Mouse (Mus musculus): ENCODE data around the gene Ap1g2. TPM values are rescaled to one million over a fixed set of nuclear protein-coding genes. Genes with fewer than 3 reads are reported as not detected.

Gene Ap1g2
- polyA plus RNA-seq, 1 experiment from 2014 or later = 5.4 TPM

DNA sequence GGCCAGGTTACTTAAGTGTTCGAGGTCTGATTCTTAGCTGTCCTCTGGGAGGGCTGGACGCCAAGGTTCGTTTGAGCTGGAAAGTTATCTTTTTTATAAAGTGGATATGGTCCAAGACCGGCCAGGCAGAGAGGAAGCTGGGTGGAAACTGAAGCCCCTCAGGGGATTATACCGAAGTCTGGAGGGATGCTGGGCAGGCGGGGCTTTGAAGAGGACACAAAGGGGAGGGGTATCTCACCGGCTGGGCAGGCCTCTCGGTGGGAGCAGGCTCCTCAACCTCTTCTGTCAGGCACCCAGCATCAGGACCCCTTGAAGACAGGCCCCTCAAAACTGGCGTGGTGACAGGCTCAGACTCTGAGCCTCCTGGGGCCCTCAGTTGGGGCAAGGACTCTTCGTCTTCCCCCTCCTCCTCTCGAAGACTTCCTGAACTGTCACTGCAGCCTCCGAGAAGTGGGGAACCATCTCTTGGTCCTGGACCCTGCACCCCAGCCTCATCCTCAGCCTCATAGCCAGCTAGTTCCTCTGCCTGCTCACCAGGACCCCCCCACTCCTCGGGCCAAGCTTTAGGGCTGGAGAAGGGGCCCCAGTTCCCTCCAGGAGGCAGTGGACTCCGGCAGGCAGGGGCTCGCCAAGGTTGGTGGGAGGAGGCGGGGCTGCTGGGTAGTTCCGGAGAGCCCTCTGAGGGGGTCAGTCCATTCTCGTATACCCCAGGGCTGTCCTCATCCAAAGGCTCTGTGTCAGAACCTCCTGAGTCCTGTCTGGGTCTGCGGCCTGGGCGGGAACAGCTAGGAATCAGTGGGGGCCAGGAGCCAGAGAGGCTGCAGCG, 2.9 kb upstream of the Ap1g2 start:
- H3K36me3 ChIP-seq (ENCODE audit: control insufficient read depth, insufficient read depth, low read length) = peaks cover 4% of the 10 kb centered on the region; the same call in 1 of the 2 replicates
- H3K9ac ChIP-seq (replicated peaks; ENCODE audit: low read depth, low read length) = peak overlapping the region; percentile 25; the same call in 1 of the 2 replicates
- no peak for ATAC-seq (ENCODE audit: low read depth)
- peaks cover 26% of the 10 kb centered on the region for H3K4me1 ChIP-seq (ENCODE audit: control insufficient read depth, insufficient read depth, low read length)
- H3K4me2 ChIP-seq (ENCODE audit: low read depth, low read length) = no peak overlapping the region; the same call in 1 of the 2 replicates
- peaks cover 3% of the 10 kb centered on the region; the same call in 1 of the 2 replicates for H3K27me3 ChIP-seq (ENCODE audit: control insufficient read depth, insufficient read depth, low read length)
- 15% methylated on average over 21 of the region's 21 CpGs for WGBS
- H3K27ac ChIP-seq (ENCODE audit: low read depth, low read length) = 0 out of 2 replicates have a peak overlapping the region, but pooled peaks have one; percentile 22
- no peaks in the 10 kb centered on the region for H3K9me3 ChIP-seq (ENCODE audit: control insufficient read depth, low read length)
- no peak overlapping the region for H3K4me3 ChIP-seq (ENCODE audit: low read depth, low read length)

DNA sequence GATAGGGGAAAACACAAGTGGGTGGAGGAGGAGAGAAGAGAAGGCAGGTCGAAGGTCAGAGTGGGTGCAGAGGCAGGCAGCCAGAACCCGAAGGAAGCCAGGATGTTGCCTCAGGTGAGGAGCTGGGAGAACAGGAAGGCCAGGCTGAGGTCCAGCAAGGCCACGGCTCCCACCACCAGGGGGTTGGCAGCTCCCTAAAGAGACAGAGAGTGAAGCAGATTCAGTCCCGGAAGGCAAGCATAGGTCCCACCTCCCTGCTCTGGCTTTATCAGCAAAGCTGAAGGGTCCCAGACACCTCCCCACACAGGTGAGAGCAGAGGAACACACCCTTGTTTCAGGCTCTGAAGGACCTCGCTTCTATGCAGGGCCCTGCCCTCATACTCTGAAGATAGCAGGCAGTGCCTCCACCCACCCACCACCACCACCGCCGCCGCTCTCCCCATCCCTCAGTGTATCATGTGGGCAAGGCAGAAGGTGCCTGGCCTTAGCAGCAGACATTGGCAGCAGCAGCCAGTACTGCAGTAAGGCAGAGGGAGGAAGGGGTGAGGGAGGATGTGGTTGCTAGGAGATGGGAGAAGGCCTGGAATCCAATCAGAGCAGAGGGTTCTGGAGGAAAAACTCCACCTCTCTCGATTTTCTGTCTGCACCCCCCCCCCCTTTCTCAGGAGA, 1.9 kb upstream of the Ap1g2 start:
- peak; percentile 68 for ATAC-seq (ENCODE audit: low read depth)
- H3K27me3 ChIP-seq (ENCODE audit: control insufficient read depth, insufficient read depth, low read length) = peaks cover under 1% of the 10 kb centered on the region; the same call in 1 of the 2 replicates
- H3K4me1 ChIP-seq (ENCODE audit: control insufficient read depth, insufficient read depth, low read length) = peaks cover 20% of the 10 kb centered on the region
- H3K27ac ChIP-seq (ENCODE audit: low read depth, low read length) = peak overlapping the region; percentile 17; the same call in 1 of the 2 replicates
- H3K4me2 ChIP-seq (ENCODE audit: low read depth, low read length) = peak overlapping the region; percentile 14; the same call in 1 of the 2 replicates
- H3K4me3 ChIP-seq (ENCODE audit: low read depth, low read length) = no peak overlapping the region
- WGBS = 42% methylated on average over 9 of the region's 9 CpGs
- H3K9me3 ChIP-seq (ENCODE audit: control insufficient read depth, low read length) = no peaks in the 10 kb centered on the region
- peaks cover 3% of the 10 kb centered on the region; the same call in 1 of the 2 replicates for H3K36me3 ChIP-seq (ENCODE audit: control insufficient read depth, insufficient read depth, low read length)
- peak overlapping the region; percentile 28; the same call in 1 of the 2 replicates for H3K9ac ChIP-seq (replicated peaks; ENCODE audit: low read depth, low read length)

DNA sequence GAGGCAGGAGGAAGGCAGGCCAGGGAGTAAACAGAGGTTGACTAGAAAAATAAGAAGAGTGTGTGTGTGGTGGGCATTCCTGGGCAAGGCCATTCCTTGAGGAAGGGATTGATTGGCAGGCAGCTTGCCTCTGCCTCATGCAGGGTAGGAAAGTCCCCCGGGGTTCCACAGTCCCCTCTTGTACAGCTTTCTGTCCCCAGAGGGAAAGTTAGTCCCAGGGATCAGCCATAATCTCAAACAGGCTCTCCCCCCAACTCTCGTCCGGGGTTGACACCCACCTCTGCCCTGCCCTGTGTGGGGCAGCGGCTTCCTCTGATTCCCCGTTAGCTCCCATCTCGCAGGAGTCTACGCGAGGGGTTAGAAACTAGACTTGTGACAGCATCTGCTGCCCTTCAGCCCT, 597 bp upstream of the Ap1g2 start:
- Histone ChIP-seq H3K27me3 (ENCODE audit: control insufficient read depth, insufficient read depth, low read length) (no peaks in the 10 kb centered on the region), H3K27ac (ENCODE audit: low read depth, low read length) (no peak overlapping the region), H3K36me3 (ENCODE audit: control insufficient read depth, insufficient read depth, low read length) (no peaks in the 10 kb centered on the region), H3K4me2 (ENCODE audit: low read depth, low read length) (no peak overlapping the region), H3K4me3 (ENCODE audit: low read depth, low read length) (no peak overlapping the region), H3K9ac (replicated peaks; ENCODE audit: low read depth, low read length) (no peak overlapping the region), H3K9me3 (ENCODE audit: control insufficient read depth, low read length) (no peaks in the 10 kb centered on the region), H3K4me1 (ENCODE audit: control insufficient read depth, insufficient read depth, low read length) (peaks cover 20% of the 10 kb centered on the region)
- WGBS = 79% methylated on average over 8 of the region's 8 CpGs
- no peak for ATAC-seq (ENCODE audit: low read depth)

DNA sequence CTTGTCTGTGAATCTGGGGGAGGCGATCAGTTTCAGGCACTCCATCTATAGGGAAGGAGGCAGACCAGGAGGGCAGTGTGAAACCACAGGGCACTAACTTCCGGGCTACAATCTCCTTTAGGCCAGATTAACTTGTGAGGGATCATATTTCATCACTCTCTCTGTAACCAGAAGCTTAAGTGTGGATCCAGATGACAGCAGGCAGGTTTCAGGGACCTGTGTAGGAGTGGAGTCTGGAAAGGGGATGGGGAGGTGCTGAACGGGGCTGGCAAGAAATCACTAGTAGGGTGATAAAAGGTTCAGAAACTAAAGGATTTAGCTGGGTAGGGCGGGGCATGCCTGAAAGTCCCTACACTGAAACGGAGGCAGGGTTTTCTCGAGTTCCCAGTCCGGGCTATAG, 1.0 kb downstream of the Ap1g2 start:
- Histone ChIP-seq H3K27ac (ENCODE audit: low read depth, low read length) (no peak overlapping the region), H3K4me3 (ENCODE audit: low read depth, low read length) (peak overlapping the region; percentile 42; the same call in 1 of the 2 replicates), H3K9ac (replicated peaks; ENCODE audit: low read depth, low read length) (peak overlapping the region; percentile 25; the same call in 1 of the 2 replicates), H3K27me3 (ENCODE audit: control insufficient read depth, insufficient read depth, low read length) (no peaks in the 10 kb centered on the region), H3K4me2 (ENCODE audit: low read depth, low read length) (peak overlapping the region; percentile 94), H3K4me1 (ENCODE audit: control insufficient read depth, insufficient read depth, low read length) (peaks cover 20% of the 10 kb centered on the region), H3K36me3 (ENCODE audit: control insufficient read depth, insufficient read depth, low read length) (no peaks in the 10 kb centered on the region), H3K9me3 (ENCODE audit: control insufficient read depth, low read length) (no peaks in the 10 kb centered on the region)
- no peak for ATAC-seq (ENCODE audit: low read depth)
- 3% methylated on average over 7 of the region's 7 CpGs for WGBS

DNA sequence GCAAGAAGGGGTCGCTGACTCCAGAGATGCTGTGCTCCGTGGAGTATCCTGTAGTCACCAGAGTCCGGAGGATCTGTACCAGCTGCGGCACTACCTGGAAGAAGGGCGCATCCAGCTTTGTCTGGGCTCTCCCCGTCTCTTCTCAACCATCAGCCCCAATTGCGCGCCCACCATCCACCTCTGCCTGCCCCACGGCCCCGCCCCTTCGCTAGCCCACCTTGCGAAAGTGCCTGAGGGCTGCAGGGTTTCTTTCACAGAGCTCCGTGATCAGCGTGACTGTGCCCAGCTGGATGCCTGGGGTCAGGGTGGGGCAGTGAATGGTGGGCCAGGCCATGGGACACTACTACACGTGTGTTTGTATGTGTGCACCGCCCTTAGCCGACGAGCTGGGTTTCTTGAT, 2.0 kb downstream of the Ap1g2 start:
- H3K9ac ChIP-seq (replicated peaks; ENCODE audit: low read depth, low read length) = no peak overlapping the region
- 86% methylated on average over 18 of the region's 18 CpGs for WGBS
- H3K4me3 ChIP-seq (ENCODE audit: low read depth, low read length) = no peak overlapping the region
- H3K36me3 ChIP-seq (ENCODE audit: control insufficient read depth, insufficient read depth, low read length) = no peaks in the 10 kb centered on the region
- H3K4me1 ChIP-seq (ENCODE audit: control insufficient read depth, insufficient read depth, low read length) = peaks cover 17% of the 10 kb centered on the region
- no peak overlapping the region for H3K4me2 ChIP-seq (ENCODE audit: low read depth, low read length)
- ATAC-seq (ENCODE audit: low read depth) = no peak
- no peaks in the 10 kb centered on the region for H3K27me3 ChIP-seq (ENCODE audit: control insufficient read depth, insufficient read depth, low read length)
- no peak overlapping the region for H3K27ac ChIP-seq (ENCODE audit: low read depth, low read length)
- no peaks in the 10 kb centered on the region for H3K9me3 ChIP-seq (ENCODE audit: control insufficient read depth, low read length)

DNA sequence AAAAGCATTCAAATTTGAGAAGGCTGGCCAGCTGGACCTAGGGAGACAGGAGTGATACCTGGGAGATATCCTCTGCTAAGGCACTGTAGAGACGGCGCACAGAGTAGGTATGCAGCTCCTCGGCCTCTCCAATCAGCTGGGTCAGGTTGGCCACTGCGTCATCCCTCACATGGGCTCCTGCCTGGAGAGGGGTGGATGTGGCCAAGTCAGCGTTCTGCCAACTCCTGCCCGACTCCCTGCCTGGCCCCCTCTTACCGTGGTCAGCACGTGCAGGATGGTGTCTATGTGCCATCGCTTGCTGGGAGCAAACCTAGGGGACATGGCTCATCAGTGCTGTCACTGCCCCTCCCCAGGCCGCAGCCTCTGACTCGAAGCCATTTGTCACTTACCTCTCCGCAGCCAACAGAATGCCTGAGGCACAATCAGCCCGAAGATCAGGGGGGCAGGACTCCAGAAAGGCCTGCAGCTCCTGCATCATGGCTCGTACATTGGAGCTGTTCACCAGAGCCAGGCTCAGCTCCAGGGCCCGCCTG, 4.1 kb downstream of the Ap1g2 start:
- no peak for ATAC-seq (ENCODE audit: low read depth)
- no peaks in the 10 kb centered on the region for H3K27me3 ChIP-seq (ENCODE audit: control insufficient read depth, insufficient read depth, low read length)
- no peaks in the 10 kb centered on the region for H3K9me3 ChIP-seq (ENCODE audit: control insufficient read depth, low read length)
- peaks cover 8% of the 10 kb centered on the region for H3K4me1 ChIP-seq (ENCODE audit: control insufficient read depth, insufficient read depth, low read length)
- no peak overlapping the region for H3K9ac ChIP-seq (replicated peaks; ENCODE audit: low read depth, low read length)
- H3K27ac ChIP-seq (ENCODE audit: low read depth, low read length) = no peak overlapping the region
- H3K4me2 ChIP-seq (ENCODE audit: low read depth, low read length) = no peak overlapping the region
- H3K4me3 ChIP-seq (ENCODE audit: low read depth, low read length) = no peak overlapping the region
- no peaks in the 10 kb centered on the region for H3K36me3 ChIP-seq (ENCODE audit: control insufficient read depth, insufficient read depth, low read length)
- 80% methylated on average over 15 of the region's 15 CpGs for WGBS

DNA sequence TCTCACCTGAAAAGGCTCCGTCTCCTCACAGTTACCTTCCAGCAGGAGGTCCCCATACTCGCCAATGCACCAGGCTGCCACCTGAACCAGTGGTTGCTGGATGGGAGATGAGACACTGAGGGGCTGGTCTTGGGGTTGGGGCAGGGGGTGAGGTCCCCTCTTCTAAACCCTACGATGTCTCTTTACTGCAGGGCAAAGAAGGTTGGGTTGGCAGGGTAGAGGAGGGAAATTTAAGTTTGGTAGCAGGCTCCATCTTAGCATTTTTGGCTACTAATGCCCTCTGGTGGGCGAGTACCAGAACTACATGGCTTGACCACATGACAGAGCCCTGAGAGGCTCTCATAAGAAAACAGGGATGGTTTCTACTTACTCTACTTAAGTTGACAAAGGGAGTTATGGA, 4.8 kb downstream of the Ap1g2 start:
- no peak for ATAC-seq (ENCODE audit: low read depth)
- no peak overlapping the region for H3K4me2 ChIP-seq (ENCODE audit: low read depth, low read length)
- no peak overlapping the region for H3K27ac ChIP-seq (ENCODE audit: low read depth, low read length)
- 44% methylated on average over 4 of the region's 4 CpGs for WGBS
- H3K9ac ChIP-seq (replicated peaks; ENCODE audit: low read depth, low read length) = no peak overlapping the region
- no peak overlapping the region for H3K4me3 ChIP-seq (ENCODE audit: low read depth, low read length)
- H3K36me3 ChIP-seq (ENCODE audit: control insufficient read depth, insufficient read depth, low read length) = no peaks in the 10 kb centered on the region
- peaks cover 13% of the 10 kb centered on the region for H3K4me1 ChIP-seq (ENCODE audit: control insufficient read depth, insufficient read depth, low read length)
- H3K27me3 ChIP-seq (ENCODE audit: control insufficient read depth, insufficient read depth, low read length) = no peaks in the 10 kb centered on the region
- H3K9me3 ChIP-seq (ENCODE audit: control insufficient read depth, low read length) = no peaks in the 10 kb centered on the region

DNA sequence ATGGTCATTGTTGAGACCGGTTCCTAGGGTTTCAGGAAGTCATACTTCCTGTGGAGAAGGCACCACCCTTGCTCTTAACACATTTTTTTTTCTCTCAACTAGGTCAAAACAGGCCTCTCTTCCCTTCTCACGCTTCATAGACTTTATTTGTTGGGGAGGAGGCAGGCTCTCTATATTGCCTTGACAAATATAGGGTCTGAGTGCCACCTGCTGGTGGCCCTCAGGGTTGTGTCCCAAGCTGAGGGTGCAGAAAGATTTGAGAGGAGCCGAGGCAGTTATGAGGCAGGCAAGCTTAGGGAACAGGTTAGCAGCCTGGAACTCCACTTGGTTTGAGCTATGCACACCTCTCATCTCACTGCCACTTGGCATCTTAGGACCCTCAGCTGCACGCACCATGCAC, 8.3 kb downstream of the Ap1g2 start:
- Histone ChIP-seq H3K9ac (replicated peaks; ENCODE audit: low read depth, low read length) (peak overlapping the region; percentile 42; the same call in 1 of the 2 replicates), H3K36me3 (ENCODE audit: control insufficient read depth, insufficient read depth, low read length) (no peaks in the 10 kb centered on the region), H3K4me3 (ENCODE audit: low read depth, low read length) (no peak overlapping the region), H3K27ac (ENCODE audit: low read depth, low read length) (peak overlapping the region; percentile 70), H3K4me1 (ENCODE audit: control insufficient read depth, insufficient read depth, low read length) (peaks cover 24% of the 10 kb centered on the region), H3K27me3 (ENCODE audit: control insufficient read depth, insufficient read depth, low read length) (no peaks in the 10 kb centered on the region), H3K9me3 (ENCODE audit: control insufficient read depth, low read length) (no peaks in the 10 kb centered on the region), H3K4me2 (ENCODE audit: low read depth, low read length) (no peak overlapping the region)
- WGBS = 60% methylated on average over 4 of the region's 4 CpGs
- no peak for ATAC-seq (ENCODE audit: low read depth)

Data from neural tube, embryonic 14.5 days (tissue).